Mouse (Mus musculus) MEL (cell line): ENCODE results near the gene Slc35g3. TPM values are rescaled to one million over a fixed set of nuclear protein-coding genes. Genes with fewer than 3 reads are reported as not detected.

Source experiments
- DNase-seq: peaks from one replicate; pipeline ENCODE4 v3.0.0; 2011; ENCODE audit warnings: low read depth, low spot score
- H3K27ac ChIP-seq: 2 replicates; pipeline ENCODE4 v1.5.1; 2012; ENCODE audit warnings: low read depth, mild to moderate bottlenecking, control low read depth, low read length, moderate library complexity; ENCODE audit not compliant: control insufficient read depth
- H3K27me3 ChIP-seq, 2 experiments: fragments of 150-350 bp in 1 of 2; sonication (generic) in 1 of 2; 2 replicates each; pipeline ENCODE4 v1.6.1; 2012; ENCODE audit warnings: low read length in 2 of 2, mild to moderate bottlenecking in 2 of 2, improper control_type of control experiment in 1 of 2, moderate library complexity in 1 of 2; ENCODE audit not compliant: insufficient read depth in 2 of 2, control insufficient read depth in 1 of 2
- H3K36me3 ChIP-seq, 2 experiments: 2 replicates each; pipeline ENCODE4 v1.6.1; 2012 to 2014; ENCODE audit warnings: low read length in 2 of 2, improper control_type of control experiment in 1 of 2, inconsistent platforms in 1 of 2, mild to moderate bottlenecking in 1 of 2; ENCODE audit not compliant: insufficient read depth in 2 of 2, control insufficient read depth in 1 of 2
- H3K4me1 ChIP-seq, 2 experiments: fragments of 150-350 bp in 1 of 2; sonication (generic) in 1 of 2; 2 replicates each; pipeline ENCODE4 v1.6.1; 2012; ENCODE audit warnings: low read length in 2 of 2, improper control_type of control experiment in 1 of 2, mild to moderate bottlenecking in 1 of 2; ENCODE audit not compliant: insufficient read depth in 2 of 2, control insufficient read depth in 1 of 2
- H3K4me3 ChIP-seq, 2 experiments: fragments of 150-350 bp in 1 of 2; sonication (generic) in 1 of 2; 2 replicates each; pipeline ENCODE4 v1.5.1; 2012; ENCODE audit warnings: low read depth in 2 of 2, low read length in 2 of 2, mild to moderate bottlenecking in 2 of 2, moderate library complexity in 2 of 2, control low read depth in 1 of 2, improper control_type of control experiment in 1 of 2; ENCODE audit not compliant: control insufficient read depth in 1 of 2, insufficient read depth in 1 of 2
- H3K79me2 ChIP-seq: 2 replicates; pipeline ENCODE4 v1.6.1; 2012; ENCODE audit warnings: mild to moderate bottlenecking, low read length, moderate library complexity; ENCODE audit not compliant: control insufficient read depth, poor library complexity, insufficient read depth
- H3K9ac ChIP-seq: 2 replicates; pipeline ENCODE4 v1.6.1; 2012; ENCODE audit warnings: low read depth, mild to moderate bottlenecking, control low read depth, low read length, moderate library complexity; ENCODE audit not compliant: control insufficient read depth, poor library complexity, severe bottlenecking
- H3K9me3 ChIP-seq: fragments of 150-350 bp; sonication (generic); replicated peaks from 2 replicates; pipeline ENCODE4 v1.6.1; 2012; ENCODE audit warnings: mild to moderate bottlenecking, low read length, improper control_type of control experiment, moderate library complexity; ENCODE audit not compliant: insufficient read depth
- ETS1 ChIP-seq: IDR thresholded peaks from 2 replicates; pipeline ENCODE4 v1.6.1; 2012; ENCODE audit warnings: low read depth, mild to moderate bottlenecking, inconsistent platforms, low read length, improper control_type of control experiment, moderate library complexity
- GABPA ChIP-seq: IDR thresholded peaks from 2 replicates; pipeline ENCODE4 v1.6.1; 2012; ENCODE audit warnings: low read depth, mild to moderate bottlenecking, inconsistent platforms, low read length, improper control_type of control experiment, moderate library complexity
- HCFC1 ChIP-seq: IDR thresholded peaks from 2 replicates; pipeline ENCODE4 v1.6.1; 2012; ENCODE audit warnings: low read depth, mild to moderate bottlenecking, inconsistent platforms, low read length, improper control_type of control experiment, moderate library complexity
- JUND ChIP-seq: IDR thresholded peaks from 2 replicates; pipeline ENCODE4 v1.6.1; 2011; ENCODE audit warnings: low read depth, mild to moderate bottlenecking, improper control_type of control experiment, low read length
- KAT2A ChIP-seq: conservative IDR thresholded peaks from 2 replicates; pipeline ENCODE4 v1.6.1; 2012; ENCODE audit warnings: low read depth, low read length, improper control_type of control experiment, inconsistent platforms
- MAFK ChIP-seq: IDR thresholded peaks from 2 replicates; pipeline ENCODE4 v1.6.1; 2011; ENCODE audit warnings: low read depth, mild to moderate bottlenecking, low read length, improper control_type of control experiment, borderline replicate concordance
- MXI1 ChIP-seq: IDR thresholded peaks from 2 replicates; pipeline ENCODE4 v1.6.1; 2011; ENCODE audit warnings: mild to moderate bottlenecking, low read depth, low read length, improper control_type of control experiment
- MYB ChIP-seq: IDR thresholded peaks from 2 replicates; pipeline ENCODE4 v1.6.1; 2011; ENCODE audit warnings: mild to moderate bottlenecking, low read depth, low read length, improper control_type of control experiment
- NELFE ChIP-seq: IDR thresholded peaks from 2 replicates; pipeline ENCODE4 v1.6.1; 2011; ENCODE audit warnings: low read depth, low read length, improper control_type of control experiment
- POLR2AphosphoS2 ChIP-seq: IDR thresholded peaks from 2 replicates; pipeline ENCODE4 v1.6.1; 2011; ENCODE audit warnings: low read length, improper control_type of control experiment
- POLR2AphosphoS5 ChIP-seq: IDR thresholded peaks from 2 replicates; pipeline ENCODE4 v1.6.1; 2012; ENCODE audit warnings: low read depth, borderline replicate concordance, mild to moderate bottlenecking, inconsistent platforms, low read length, moderate library complexity, mixed read lengths
- RCOR1 ChIP-seq: IDR thresholded peaks from 2 replicates; pipeline ENCODE4 v1.6.1; 2012; ENCODE audit warnings: low read depth, mild to moderate bottlenecking, inconsistent platforms, low read length, improper control_type of control experiment
- TCF12 ChIP-seq: IDR thresholded peaks from 2 replicates; pipeline ENCODE4 v1.6.1; 2014; ENCODE audit warnings: low read depth, mild to moderate bottlenecking, inconsistent platforms, low read length, improper control_type of control experiment, moderate library complexity
- UBTF ChIP-seq: IDR thresholded peaks from 2 replicates; pipeline ENCODE4 v1.6.1; 2012; ENCODE audit warnings: low read depth, mild to moderate bottlenecking, inconsistent platforms, low read length, improper control_type of control experiment, moderate library complexity, borderline replicate concordance; ENCODE audit not compliant: insufficient read depth
- USF2 ChIP-seq, 2 experiments: IDR thresholded peaks; 2 replicates each; pipeline ENCODE4 v1.6.1; 2011 to 2012; ENCODE audit warnings: improper control_type of control experiment in 2 of 2, low read length in 2 of 2, borderline replicate concordance in 1 of 2, inconsistent platforms in 1 of 2, low read depth in 1 of 2, mild to moderate bottlenecking in 1 of 2; ENCODE audit not compliant: insufficient read depth in 1 of 2
- ZKSCAN1 ChIP-seq: IDR thresholded peaks from 2 replicates; pipeline ENCODE4 v1.6.1; 2012; ENCODE audit warnings: low read depth, mild to moderate bottlenecking, inconsistent platforms, low read length, improper control_type of control experiment, moderate library complexity
- polyA plus RNA-seq, 2 experiments: library from polyadenylated mRNA; stranded (reverse) in 1 of 2; unstranded in 1 of 2; fragments of >175 nt in 1 of 2; fragments of >200 nt in 1 of 2; gene quantifications; 2 replicates each; pipeline versions ENCODE4 v1.2.1 to v1.2.4; 2012; ENCODE audit warnings: low replicate concordance in 2 of 2, low read depth in 1 of 2; ENCODE audit not compliant: insufficient read length in 2 of 2, insufficient read depth in 1 of 2, missing spikeins in 1 of 2
- total RNA-seq: library from RNA; depleted of rRNA; stranded (reverse); fragments of 300-350 nt; gene quantifications from 2 replicates; pipeline ENCODE4 v1.2.3, GENCODE M21; 2012; rRNA removed

The Slc35g3 gene
- total and polyA plus RNA-seq, 3 experiments = 0.08 to 0.22 TPM; not detected in 1

- Histone ChIP-seq H3K4me3 (no peak overlapping the region), H3K27ac (no peak overlapping the region), H3K4me1 (no peaks in the 10 kb centered on the region), H3K27me3 (no peaks in the 10 kb centered on the region), H3K79me2 (no peaks in the 10 kb centered on the region), H3K9ac (no peak overlapping the region), H3K36me3 (no peaks in the 10 kb centered on the region), H3K9me3 (no peaks in the 10 kb centered on the region)
- TF ChIP-seq ETS1 (no peak), GABPA (no peak), MYB (no peak), MAFK (no peak), UBTF (no peak), JUND (no peak), HCFC1 (no peak), MXI1 (no peak), ZKSCAN1 (no peak), POLR2AphosphoS2 (no peak), KAT2A (no peak), POLR2AphosphoS5 (no peak), RCOR1 (no peak), NELFE (no peak), USF2 (IDR thresholded peaks at IDR 0.05; ENCODE audit: borderline replicate concordance in 1 of 2, insufficient read depth in 1 of 2, low read depth in 1 of 2, low read length in 2 of 2) (no peak), TCF12 (no peak)
- no peak for DNase-seq
Measured at GRCm38 (mm10) chr11:69710470-69710869, 51.3 kb downstream of the Slc35g3 start.

Other genes with a start within 250 kb of the Slc35g3 start
Only the 30 nearest of the 43 such genes appear.
- 13.4 and 15.1 TPM in 2 replicates for gene Atp1b2, start 156.0 kb downstream of the Slc35g3 start, total RNA-seq
- 100 to 1,000 TPM in 1 of 2 experiments, not detected in 1; 136 TPM for gene Atp1b2, start 156.0 kb downstream of the Slc35g3 start, polyA plus RNA-seq
- gene Shbg, start 144.1 kb downstream of the Slc35g3 start, total RNA-seq = not detected in 2 replicates
- gene Shbg, start 144.1 kb downstream of the Slc35g3 start, polyA plus RNA-seq = not detected
- not detected in 2 replicates for gene Sat2, start 139.9 kb downstream of the Slc35g3 start, total RNA-seq
- gene Sat2, start 139.9 kb downstream of the Slc35g3 start, polyA plus RNA-seq = not detected
- gene Fxr2, start 129.0 kb downstream of the Slc35g3 start, total RNA-seq = 90.2 and 95.1 TPM in 2 replicates
- 10 to 100 TPM in 1 of 2 experiments, not detected in 1; 97.6 TPM for gene Fxr2, start 129.0 kb downstream of the Slc35g3 start, polyA plus RNA-seq
- gene Sox15, start 106.7 kb downstream of the Slc35g3 start, total RNA-seq = not detected in 2 replicates
- under 1 TPM in 1 of 2 experiments, not detected in 1; 0.11 TPM for gene Sox15, start 106.7 kb downstream of the Slc35g3 start, polyA plus RNA-seq
- 60.9 and 62.1 TPM in 2 replicates for gene Mpdu1, start 99.3 kb downstream of the Slc35g3 start, total RNA-seq
- 100 to 1,000 TPM; 101 to 259 TPM for gene Mpdu1, start 99.3 kb downstream of the Slc35g3 start, polyA plus RNA-seq
- 4.1 and 5.3 TPM in 2 replicates for gene Cd68, start 95.8 kb downstream of the Slc35g3 start, total RNA-seq
- 10 to 100 TPM in 1 of 2 experiments, not detected in 1; 19.8 TPM for gene Cd68, start 95.8 kb downstream of the Slc35g3 start, polyA plus RNA-seq
- gene Eif4a1, start 89.5 kb downstream of the Slc35g3 start, total RNA-seq = 1,645 and 1,689 TPM in 2 replicates
- gene Eif4a1, start 89.5 kb downstream of the Slc35g3 start, polyA plus RNA-seq = 100 to 1,000 TPM; 114 to 634 TPM
- gene Senp3, start 79.9 kb downstream of the Slc35g3 start, total RNA-seq = 121 and 147 TPM in 2 replicates
- 100 to 1,000 TPM; 171 to 890 TPM for gene Senp3, start 79.9 kb downstream of the Slc35g3 start, polyA plus RNA-seq
- 0.19 TPM in 1 of 2 replicates, not detected in the other for gene Tnfsf13, start 76.2 kb downstream of the Slc35g3 start, total RNA-seq
- under 1 TPM in 1 of 2 experiments, not detected in 1; 0.13 TPM for gene Tnfsf13, start 76.2 kb downstream of the Slc35g3 start, polyA plus RNA-seq
- gene Tnfsf12, start 66.1 kb downstream of the Slc35g3 start, total RNA-seq = not detected in 2 replicates
- gene Tnfsf12, start 66.1 kb downstream of the Slc35g3 start, polyA plus RNA-seq = under 1 TPM in 1 of 2 experiments, not detected in 1; 0.10 TPM
- gene Tnfsfm13, start 65.9 kb downstream of the Slc35g3 start, total RNA-seq = not detected in 2 replicates
- gene Tnfsfm13, start 65.9 kb downstream of the Slc35g3 start, polyA plus RNA-seq = not detected
- 16.6 and 22.2 TPM in 2 replicates for gene Polr2a, start 3.3 kb downstream of the Slc35g3 start, total RNA-seq
- gene Polr2a, start 3.3 kb downstream of the Slc35g3 start, polyA plus RNA-seq = 100 to 1,000 TPM in 1 of 2 experiments, 10 to 100 TPM in 1; 73.9 to 193 TPM
- 1.4 and 2.4 TPM in 2 replicates for gene Zbtb4, start 3.9 kb upstream of the Slc35g3 start, total RNA-seq
- gene Zbtb4, start 3.9 kb upstream of the Slc35g3 start, polyA plus RNA-seq = 1 to 10 TPM in 1 of 2 experiments, not detected in 1; 2.7 TPM
- gene Chrnb1, start 34.0 kb upstream of the Slc35g3 start, total RNA-seq = 0.31 and 0.33 TPM in 2 replicates
- 1 to 10 TPM in 1 of 2 experiments, not detected in 1; 1.6 TPM for gene Chrnb1, start 34.0 kb upstream of the Slc35g3 start, polyA plus RNA-seq
- 4.8 and 5.1 TPM in 2 replicates for gene Fgf11, start 39.9 kb upstream of the Slc35g3 start, total RNA-seq
- gene Fgf11, start 39.9 kb upstream of the Slc35g3 start, polyA plus RNA-seq = 10 to 100 TPM in 1 of 2 experiments, not detected in 1; 26.8 TPM
- 0.29 and 0.31 TPM in 2 replicates for gene Tmem102, start 43.7 kb upstream of the Slc35g3 start, total RNA-seq
- gene Tmem102, start 43.7 kb upstream of the Slc35g3 start, polyA plus RNA-seq = 1 to 10 TPM in 1 of 2 experiments, not detected in 1; 2.4 TPM
- 0.04 TPM in 1 of 2 replicates, not detected in the other for gene Gm39566, start 53.3 kb upstream of the Slc35g3 start, total RNA-seq
- not detected for gene Gm39566, start 53.3 kb upstream of the Slc35g3 start, polyA plus RNA-seq
- gene Spem2, start 56.5 kb upstream of the Slc35g3 start, total RNA-seq = not detected in 2 replicates
- gene Spem2, start 56.5 kb upstream of the Slc35g3 start, polyA plus RNA-seq = not detected
- gene Spem1, start 60.2 kb upstream of the Slc35g3 start, total RNA-seq = 0.19 TPM in 1 of 2 replicates, not detected in the other
- under 1 TPM in 1 of 2 experiments, not detected in 1; 0.15 TPM for gene Spem1, start 60.2 kb upstream of the Slc35g3 start, polyA plus RNA-seq
- 20.3 and 20.9 TPM in 2 replicates for gene Nlgn2, start 75.8 kb upstream of the Slc35g3 start, total RNA-seq
- gene Nlgn2, start 75.8 kb upstream of the Slc35g3 start, polyA plus RNA-seq = 10 to 100 TPM; 29.8 to 43.3 TPM
- 176 and 190 TPM in 2 replicates for gene Tmem256, start 76.5 kb upstream of the Slc35g3 start, total RNA-seq
- 100 to 1,000 TPM in 1 of 2 experiments, not detected in 1; 181 TPM for gene Tmem256, start 76.5 kb upstream of the Slc35g3 start, polyA plus RNA-seq
- gene Plscr3, start 84.4 kb upstream of the Slc35g3 start, total RNA-seq = 3.8 and 4.6 TPM in 2 replicates
- gene Plscr3, start 84.4 kb upstream of the Slc35g3 start, polyA plus RNA-seq = 10 to 100 TPM in 1 of 2 experiments, not detected in 1; 26.0 TPM
- gene Tnk1, start 96.8 kb upstream of the Slc35g3 start, total RNA-seq = 0.13 and 0.35 TPM in 2 replicates
- gene Tnk1, start 96.8 kb upstream of the Slc35g3 start, polyA plus RNA-seq = under 1 TPM in 1 of 2 experiments, not detected in 1; 0.25 TPM
- not detected in 2 replicates for gene Tmem95, start 116.0 kb upstream of the Slc35g3 start, total RNA-seq
- not detected for gene Tmem95, start 116.0 kb upstream of the Slc35g3 start, polyA plus RNA-seq
- gene Kctd11, start 119.4 kb upstream of the Slc35g3 start, total RNA-seq = 0.19 and 0.26 TPM in 2 replicates
- under 1 TPM in 1 of 2 experiments, not detected in 1; 0.49 TPM for gene Kctd11, start 119.4 kb upstream of the Slc35g3 start, polyA plus RNA-seq
- gene Acap1, start 133.6 kb upstream of the Slc35g3 start, total RNA-seq = 20.7 and 33.4 TPM in 2 replicates
- gene Acap1, start 133.6 kb upstream of the Slc35g3 start, polyA plus RNA-seq = 10 to 100 TPM in 1 of 2 experiments, not detected in 1; 42.2 TPM
- 0.69 and 0.81 TPM in 2 replicates for gene 2810408A11Rik, start 139.0 kb upstream of the Slc35g3 start, total RNA-seq
- gene 2810408A11Rik, start 139.0 kb upstream of the Slc35g3 start, polyA plus RNA-seq = 1 to 10 TPM in 1 of 2 experiments, not detected in 1; 1.3 TPM
- 47.3 and 58.0 TPM in 2 replicates for gene Neurl4, start 139.1 kb upstream of the Slc35g3 start, total RNA-seq
- gene Neurl4, start 139.1 kb upstream of the Slc35g3 start, polyA plus RNA-seq = 10 to 100 TPM in 1 of 2 experiments, not detected in 1; 50.9 TPM
- gene Gps2, start 151.9 kb upstream of the Slc35g3 start, total RNA-seq = 64.5 and 78.0 TPM in 2 replicates
- gene Gps2, start 151.9 kb upstream of the Slc35g3 start, polyA plus RNA-seq = 100 to 1,000 TPM in 1 of 2 experiments, not detected in 1; 113 TPM